Mouse (Mus musculus) heart, postnatal 0 days (tissue): Measurements from ENCODE around the gene Agbl1.

Source experiments
- CTCF ChIP-seq: IDR thresholded peaks from 2 replicates; pipeline ENCODE4 v1.5.1; 2016; ENCODE audit warnings: antibody characterized with exemption, control low read depth, low read depth
- EP300 ChIP-seq: IDR thresholded peaks from 2 replicates; pipeline ENCODE4 v1.6.1; 2016; ENCODE audit warnings: antibody characterized with exemption, low read depth

DNA sequence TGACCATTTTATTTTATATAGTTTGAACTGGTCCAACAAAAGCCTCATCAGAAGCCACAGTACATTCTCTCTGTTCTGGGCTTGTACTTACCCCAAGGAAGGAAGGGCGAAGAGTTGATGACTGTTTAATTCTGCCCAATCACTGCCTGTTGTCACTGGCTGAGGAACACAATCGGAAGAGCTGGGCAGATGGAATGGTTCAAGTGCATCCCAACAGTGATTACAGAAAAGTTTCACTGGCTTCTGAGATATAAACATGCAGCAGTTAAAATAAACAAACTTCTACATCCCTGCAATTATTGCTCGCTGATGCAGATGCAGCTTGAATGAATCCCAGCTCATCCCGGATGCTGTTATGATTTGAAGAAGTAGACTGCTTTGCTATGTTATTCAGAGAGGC lies 421.3 kb downstream of the Agbl1 start:
- TF ChIP-seq EP300 (no peak), CTCF (no peak)
